Mouse (Mus musculus): ENCODE results near the gene Srp9. TPM values are rescaled to one million over a fixed set of nuclear protein-coding genes. Genes with fewer than 3 reads are reported as not detected.
A peak's percentile ranks its signal among the peaks of the same experiment; 100 is the strongest.

The Srp9 gene
- 101 and 126 TPM in 2 replicates for polyA plus RNA-seq (2015; fragmentation: Nextera tagmentation; extraction: Ambion mirVana)

GRCm38 (mm10) chr1:182124506-182124905, at the start of gene Srp9:
TSS of gene Srp9 (plus strand) at chr1:182124737.
- ATAC-seq (ENCODE audit: low read depth): peak; percentile 97
- peaks cover 27% of the 10 kb centered on the region for H3K4me1 ChIP-seq (replicated peaks)
- H3K27ac ChIP-seq: peak within 1 kb of the TSS; percentile 86
- H3K4me3 ChIP-seq (replicated peaks): peak within 1 kb of the TSS; percentile 89
- WGBS (ENCODE audit: insufficient replicate concordance): under 1% methylated on average over 37 of the region's 37 CpGs
- no peaks in the 10 kb centered on the region for H3K9me3 ChIP-seq (replicated peaks)
- peak within 1 kb of the TSS; percentile 76 for H3K4me2 ChIP-seq
- H3K27me3 ChIP-seq: no peaks in the 10 kb centered on the region
- DNase-seq: peak; percentile 96
- H3K9ac ChIP-seq: peak within 1 kb of the TSS; percentile 92
- H3K36me3 ChIP-seq: peaks cover 29% of the 10 kb centered on the region

- no peaks in the 10 kb centered on the region for H3K36me3 ChIP-seq
- 11% methylated on average over 16 of the region's 16 CpGs for WGBS (ENCODE audit: insufficient replicate concordance)
- no peak overlapping the region for H3K9ac ChIP-seq
- no peak overlapping the region for H3K4me3 ChIP-seq (replicated peaks)
- no peak for ATAC-seq (ENCODE audit: low read depth)
- 0 out of 2 replicates have a peak, but pooled peaks cover 4% of the 10 kb centered on the region for H3K9me3 ChIP-seq (replicated peaks)
- no peaks in the 10 kb centered on the region for H3K27me3 ChIP-seq
- DNase-seq: no peak
- H3K27ac ChIP-seq: no peak overlapping the region
- no peak overlapping the region for H3K4me2 ChIP-seq
- no peaks in the 10 kb centered on the region for H3K4me1 ChIP-seq (replicated peaks)
These were observed 42.7 kb upstream of the Srp9 start for GRCm38 (mm10) chr1:182081744-182082419.

- Histone ChIP-seq H3K27me3 (no peaks in the 10 kb centered on the region), H3K4me1 (replicated peaks) (no peaks in the 10 kb centered on the region), H3K9me3 (replicated peaks) (no peaks in the 10 kb centered on the region), H3K36me3 (no peaks in the 10 kb centered on the region), H3K4me2 (no peak overlapping the region), H3K4me3 (replicated peaks) (no peak overlapping the region), H3K9ac (no peak overlapping the region), H3K27ac (no peak overlapping the region)
- WGBS (ENCODE audit: insufficient replicate concordance): 53% methylated on average over 4 of the region's 4 CpGs
- no peak for DNase-seq
- ATAC-seq (ENCODE audit: low read depth): no peak
These were observed 41.1 kb upstream of the Srp9 start for GRCm38 (mm10) chr1:182083459-182083858.

DNA sequence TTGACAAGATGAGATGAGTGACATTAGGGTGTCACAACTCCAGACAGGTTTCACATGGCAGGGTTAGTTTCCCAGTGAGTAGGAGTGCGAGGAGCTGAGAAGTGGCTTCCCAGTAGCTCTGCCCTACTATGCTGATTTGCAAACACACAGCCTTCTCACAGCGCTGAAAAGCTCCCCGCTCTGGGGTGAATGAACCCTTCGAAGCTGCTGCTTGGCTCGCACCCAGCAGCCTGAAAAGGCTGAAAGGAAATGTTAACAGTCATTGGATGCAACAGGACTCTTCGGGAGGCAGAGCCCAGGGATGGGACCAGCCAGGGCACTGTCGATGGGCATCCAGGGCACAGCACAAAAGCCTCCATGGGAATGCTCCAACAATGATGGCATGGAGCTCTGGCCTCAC, 37.8 kb upstream of the Srp9 start:
- DNase-seq (no peak), ATAC-seq (ENCODE audit: low read depth) (no peak)
- Histone ChIP-seq H3K9me3 (replicated peaks) (no peaks in the 10 kb centered on the region), H3K4me1 (replicated peaks) (no peaks in the 10 kb centered on the region), H3K4me2 (no peak overlapping the region), H3K36me3 (no peaks in the 10 kb centered on the region), H3K9ac (no peak overlapping the region), H3K4me3 (replicated peaks) (no peak overlapping the region), H3K27me3 (no peaks in the 10 kb centered on the region), H3K27ac (no peak overlapping the region)
- WGBS (ENCODE audit: insufficient replicate concordance): 57% methylated on average over 7 of the region's 7 CpGs

GRCm38 (mm10) chr1:182087351-182087750, 37.2 kb upstream of the Srp9 start:
- no peaks in the 10 kb centered on the region for H3K27me3 ChIP-seq
- no peak for ATAC-seq (ENCODE audit: low read depth)

GRCm38 (mm10) chr1:182087753-182088633, 36.5 kb upstream of the Srp9 start:
- H3K4me3 ChIP-seq (replicated peaks): no peak overlapping the region
- no peak overlapping the region for H3K27ac ChIP-seq
- no peaks in the 10 kb centered on the region for H3K36me3 ChIP-seq
- no peaks in the 10 kb centered on the region for H3K27me3 ChIP-seq
- DNase-seq (no peak), ATAC-seq (ENCODE audit: low read depth) (no peak)
- no peak overlapping the region for H3K9ac ChIP-seq
- no peaks in the 10 kb centered on the region for H3K4me1 ChIP-seq (replicated peaks)
- 57% methylated on average over 14 of the region's 14 CpGs for WGBS (ENCODE audit: insufficient replicate concordance)
- no peaks in the 10 kb centered on the region for H3K9me3 ChIP-seq (replicated peaks)
- H3K4me2 ChIP-seq: no peak overlapping the region

More at GRCm38 (mm10) chr1:182087351-182087750, 37.2 kb upstream of the Srp9 start:
- Histone ChIP-seq H3K4me1 (replicated peaks) (no peaks in the 10 kb centered on the region), H3K36me3 (no peaks in the 10 kb centered on the region), H3K27ac (no peak overlapping the region), H3K4me3 (replicated peaks) (no peak overlapping the region), H3K4me2 (no peak overlapping the region), H3K9ac (no peak overlapping the region), H3K9me3 (replicated peaks) (no peaks in the 10 kb centered on the region)
- WGBS (ENCODE audit: insufficient replicate concordance): 63% methylated on average over 3 of the region's 3 CpGs
- DNase-seq: no peak

- Histone ChIP-seq H3K9me3 (replicated peaks) (no peaks in the 10 kb centered on the region), H3K36me3 (no peaks in the 10 kb centered on the region), H3K4me1 (replicated peaks) (no peaks in the 10 kb centered on the region), H3K27ac (no peak overlapping the region), H3K9ac (no peak overlapping the region), H3K4me3 (replicated peaks) (no peak overlapping the region), H3K4me2 (no peak overlapping the region), H3K27me3 (no peaks in the 10 kb centered on the region)
- DNase-seq: no peak
- ATAC-seq (ENCODE audit: low read depth): no peak
- WGBS (ENCODE audit: insufficient replicate concordance): 66% methylated on average over 14 of the region's 14 CpGs
These were observed 35.6 kb upstream of the Srp9 start for GRCm38 (mm10) chr1:182088844-182089418.

GRCm38 (mm10) chr1:182089600-182090297, 34.8 kb upstream of the Srp9 start:
- no peak for DNase-seq
- Histone ChIP-seq H3K27ac (no peak overlapping the region), H3K4me2 (no peak overlapping the region)

GRCm38 (mm10) chr1:182090298-182090677, 34.2 kb upstream of the Srp9 start:
- Histone ChIP-seq H3K27ac (no peak overlapping the region), H3K9ac (no peak overlapping the region), H3K9me3 (replicated peaks) (no peaks in the 10 kb centered on the region)

More at GRCm38 (mm10) chr1:182089600-182090297, 34.8 kb upstream of the Srp9 start:
- peaks cover 2% of the 10 kb centered on the region; the same call in 1 of the 2 replicates for H3K4me1 ChIP-seq (replicated peaks)
- no peaks in the 10 kb centered on the region for H3K9me3 ChIP-seq (replicated peaks)
- 56% methylated on average over 15 of the region's 15 CpGs for WGBS (ENCODE audit: insufficient replicate concordance)
- H3K4me3 ChIP-seq (replicated peaks): no peak overlapping the region
- no peaks in the 10 kb centered on the region for H3K27me3 ChIP-seq
- H3K9ac ChIP-seq: no peak overlapping the region
- H3K36me3 ChIP-seq: no peaks in the 10 kb centered on the region
- no peak for ATAC-seq (ENCODE audit: low read depth)

GRCm38 (mm10) chr1:182091261-182091660, 33.3 kb upstream of the Srp9 start:
- ATAC-seq (ENCODE audit: low read depth) (no peak), DNase-seq (no peak)
- H3K27me3 ChIP-seq: no peaks in the 10 kb centered on the region
- H3K4me2 ChIP-seq: no peak overlapping the region
- H3K4me1 ChIP-seq (replicated peaks): peaks cover 3% of the 10 kb centered on the region; the same call in 1 of the 2 replicates
- no peak overlapping the region for H3K9ac ChIP-seq
- no peaks in the 10 kb centered on the region for H3K9me3 ChIP-seq (replicated peaks)
- H3K4me3 ChIP-seq (replicated peaks): no peak overlapping the region
- H3K27ac ChIP-seq: no peak overlapping the region
- H3K36me3 ChIP-seq: no peaks in the 10 kb centered on the region
- WGBS (ENCODE audit: insufficient replicate concordance): 49% methylated on average over 7 of the region's 7 CpGs

More at GRCm38 (mm10) chr1:182090298-182090677, 34.2 kb upstream of the Srp9 start:
- peaks cover 3% of the 10 kb centered on the region; the same call in 1 of the 2 replicates for H3K4me1 ChIP-seq (replicated peaks)
- H3K4me3 ChIP-seq (replicated peaks): no peak overlapping the region
- ATAC-seq (ENCODE audit: low read depth) (no peak), DNase-seq (no peak)
- 34% methylated on average over 5 of the region's 5 CpGs for WGBS (ENCODE audit: insufficient replicate concordance)
- H3K27me3 ChIP-seq: no peaks in the 10 kb centered on the region
- no peaks in the 10 kb centered on the region for H3K36me3 ChIP-seq
- no peak overlapping the region for H3K4me2 ChIP-seq
